Mouse (Mus musculus): Measurements from ENCODE around the gene Ift81. TPM values are rescaled to one million over a fixed set of nuclear protein-coding genes. Genes with fewer than 3 reads are reported as not detected.

Gene Ift81
- 4.4 TPM for polyA plus RNA-seq (2015; fragmentation: Illumina TruSeq; extraction: RNeasy Lipid Tissue Mini Kit (QIAGEN cat#74804); ENCODE audit: insufficient read depth, low read depth, low replicate concordance)

DNA sequence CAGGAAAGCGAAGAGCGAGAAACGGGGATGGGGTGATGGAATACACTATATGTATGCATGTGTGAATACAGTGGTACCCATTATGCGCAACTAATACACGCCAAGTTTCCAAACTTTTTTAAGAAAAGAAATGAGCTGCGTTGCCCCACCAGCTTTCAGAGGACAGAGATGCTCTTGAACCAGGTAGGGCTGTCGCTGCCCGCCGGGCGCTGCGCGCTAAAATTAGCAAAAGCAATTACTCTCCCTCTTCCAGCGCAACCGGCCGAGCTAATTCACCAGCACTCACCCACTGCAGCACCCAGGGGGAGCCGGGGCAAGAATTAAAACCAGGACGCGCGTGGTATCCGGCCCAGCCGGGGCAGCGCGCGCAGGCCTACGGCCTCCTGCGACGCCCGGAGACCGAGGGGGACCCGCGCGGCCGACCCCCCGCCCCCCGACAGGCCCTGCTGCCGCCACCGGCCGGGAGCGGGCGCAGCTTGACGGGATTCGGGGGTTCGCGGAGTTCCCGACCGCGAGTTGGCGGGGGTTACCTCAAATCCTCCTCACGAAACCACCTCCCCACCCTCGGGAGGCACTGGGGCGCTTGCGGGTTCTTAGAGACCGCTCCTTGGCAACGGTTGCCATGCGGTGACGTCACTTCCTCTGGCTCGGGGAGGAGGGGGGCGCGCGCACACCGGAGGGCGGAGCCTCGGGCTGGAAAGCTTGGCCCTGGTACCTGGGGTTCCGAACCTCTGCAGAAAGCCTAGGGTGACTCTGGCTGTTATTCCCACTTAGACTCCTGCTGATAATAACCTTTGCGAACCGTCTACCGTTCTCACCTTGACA is at the start of gene Ift81:
TSS of gene Ift81 (minus strand) at position 611 of the 825 bp plus-strand sequence.

DNA sequence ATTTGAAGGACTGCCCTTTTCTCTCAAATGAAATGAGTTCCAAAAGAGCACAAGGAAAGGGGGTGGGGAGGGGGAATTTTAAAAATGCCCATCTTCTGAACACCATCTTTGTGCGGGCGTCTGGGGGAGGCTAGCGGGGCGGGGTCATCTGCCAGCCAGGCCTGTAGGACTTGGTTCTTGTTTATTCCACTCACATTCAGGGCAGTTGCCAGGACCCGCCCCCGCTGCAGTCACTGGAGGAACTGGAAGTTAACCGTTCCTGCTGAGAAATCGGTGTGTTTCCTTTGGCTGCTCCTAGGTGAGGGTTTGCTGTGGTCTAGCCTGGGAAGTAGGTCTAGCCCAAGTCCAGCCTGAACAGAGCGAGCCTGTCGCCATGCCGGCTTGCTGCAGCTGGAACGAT is 29.4 kb upstream of the Ift81 start, which contains the start of gene P2rx7:
TSS of gene P2rx7 (plus strand) at position 211 of the 400 bp plus-strand sequence.

DNA sequence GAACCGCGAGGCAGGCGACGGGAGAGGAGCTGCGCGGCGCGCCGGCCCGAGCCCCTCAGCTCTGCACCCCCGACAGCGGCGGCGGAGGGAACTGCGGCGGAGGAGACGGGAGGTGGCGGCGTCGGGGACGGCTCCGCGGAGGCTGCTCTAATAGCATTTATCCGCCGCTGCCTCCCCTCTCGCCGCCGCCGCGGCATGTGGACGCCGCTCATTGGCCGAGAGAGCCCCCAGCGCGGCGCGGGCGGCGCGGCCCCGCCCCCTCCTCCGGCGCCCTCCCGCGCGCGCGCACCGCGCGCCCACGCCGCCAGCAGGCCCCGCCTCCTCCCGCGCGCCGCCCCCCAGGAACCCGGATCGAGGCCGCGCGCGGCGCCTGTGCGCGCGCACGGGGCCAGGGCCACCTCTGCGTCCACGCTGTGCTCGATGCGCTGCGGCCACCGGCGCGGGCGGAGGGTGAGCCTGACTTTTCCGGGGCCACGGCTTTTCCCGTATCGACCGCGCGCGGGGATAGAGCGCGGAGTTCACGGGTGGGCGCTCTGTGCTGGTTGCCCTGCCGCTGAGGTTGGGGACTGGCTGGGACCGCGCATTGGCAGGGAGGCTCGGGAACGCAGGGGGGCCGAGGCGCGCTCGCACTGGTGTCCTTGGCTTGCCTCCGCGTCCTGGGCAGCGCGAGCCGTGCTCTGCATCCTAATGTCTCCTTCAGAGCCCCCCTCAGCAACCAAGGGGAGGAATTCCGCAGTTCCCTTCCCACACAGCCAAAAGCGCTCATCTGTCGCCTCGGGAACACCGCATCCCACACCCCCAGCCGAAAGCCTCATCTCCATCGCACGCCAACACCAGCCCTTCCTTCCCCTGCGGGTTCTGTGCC is 112.0 kb downstream of the Ift81 start, which contains the start of gene Atp2a2:
TSS of gene Atp2a2 (minus strand) at position 149 of the 865 bp plus-strand sequence.

Other genes starting within 250 kb of the Ift81 start
- gene Gpn3, start 242.6 kb downstream of the Ift81 start, polyA plus RNA-seq (2015; fragmentation: Illumina TruSeq; extraction: RNeasy Lipid Tissue Mini Kit (QIAGEN cat#74804); ENCODE audit: insufficient read depth, low read depth, low replicate concordance): 4.8 TPM
- 3.3 TPM for gene Fam216a, start 242.2 kb downstream of the Ift81 start, polyA plus RNA-seq (2015; fragmentation: Illumina TruSeq; extraction: RNeasy Lipid Tissue Mini Kit (QIAGEN cat#74804); ENCODE audit: insufficient read depth, low read depth, low replicate concordance)
- 50.4 TPM for gene Arpc3, start 222.6 kb downstream of the Ift81 start, polyA plus RNA-seq (2015; fragmentation: Illumina TruSeq; extraction: RNeasy Lipid Tissue Mini Kit (QIAGEN cat#74804); ENCODE audit: insufficient read depth, low read depth, low replicate concordance)
- 3.8 TPM for gene Anapc7, start 192.8 kb downstream of the Ift81 start, polyA plus RNA-seq (2015; fragmentation: Illumina TruSeq; extraction: RNeasy Lipid Tissue Mini Kit (QIAGEN cat#74804); ENCODE audit: insufficient read depth, low read depth, low replicate concordance)
- gene Atp2a2, start 112.3 kb downstream of the Ift81 start, polyA plus RNA-seq (2015; fragmentation: Illumina TruSeq; extraction: RNeasy Lipid Tissue Mini Kit (QIAGEN cat#74804); ENCODE audit: insufficient read depth, low read depth, low replicate concordance): 41.6 TPM
- gene P2rx7, start 29.4 kb upstream of the Ift81 start, polyA plus RNA-seq (2015; fragmentation: Illumina TruSeq; extraction: RNeasy Lipid Tissue Mini Kit (QIAGEN cat#74804); ENCODE audit: insufficient read depth, low read depth, low replicate concordance): 3.3 TPM
- 16.5 TPM for gene P2rx4, start 93.0 kb upstream of the Ift81 start, polyA plus RNA-seq (2015; fragmentation: Illumina TruSeq; extraction: RNeasy Lipid Tissue Mini Kit (QIAGEN cat#74804); ENCODE audit: insufficient read depth, low read depth, low replicate concordance)
- 7.6 TPM for gene Camkk2, start 164.9 kb upstream of the Ift81 start, polyA plus RNA-seq (2015; fragmentation: Illumina TruSeq; extraction: RNeasy Lipid Tissue Mini Kit (QIAGEN cat#74804); ENCODE audit: insufficient read depth, low read depth, low replicate concordance)
- 85.3 TPM for gene Anapc5, start 206.8 kb upstream of the Ift81 start, polyA plus RNA-seq (2015; fragmentation: Illumina TruSeq; extraction: RNeasy Lipid Tissue Mini Kit (QIAGEN cat#74804); ENCODE audit: insufficient read depth, low read depth, low replicate concordance)
- gene Rnf34, start 235.5 kb upstream of the Ift81 start, polyA plus RNA-seq (2015; fragmentation: Illumina TruSeq; extraction: RNeasy Lipid Tissue Mini Kit (QIAGEN cat#74804); ENCODE audit: insufficient read depth, low read depth, low replicate concordance): 2.2 TPM

Measured in pancreas, adult 10 weeks (tissue).